Mouse (Mus musculus) midbrain, embryonic 11.5 days (tissue): ENCODE data around the gene 4931422A03Rik. TPM values are rescaled to one million over a fixed set of nuclear protein-coding genes. Genes with fewer than 3 reads are reported as not detected.

Experiments used
- ATAC-seq: fragments of 200-750 bp; cut with Nextera tagmentation; 2 replicates; pipeline ENCODE4 v1.8.0; 2017; ENCODE audit warnings: moderate TSS enrichment, moderate library complexity; ENCODE audit not compliant: low FRiP score
- DNase-seq: peaks from one replicate; pipeline ENCODE4 v3.0.0; 2015; ENCODE audit warnings: low spot score; ENCODE audit errors: missing footprints
- H3K27ac ChIP-seq: fragments of 300-500 bp; sonication (generic); 2 replicates; pipeline ENCODE4 v1.5.1; 2014; ENCODE audit warnings: low read depth, low read length
- H3K27me3 ChIP-seq: fragments of 300-500 bp; sonication (generic); 2 replicates; pipeline ENCODE4 v1.6.1; 2014; ENCODE audit warnings: mild to moderate bottlenecking, low read length, moderate library complexity, mixed read lengths; ENCODE audit not compliant: control insufficient read depth, insufficient read depth
- H3K36me3 ChIP-seq: fragments of 300-500 bp; sonication (generic); 2 replicates; pipeline ENCODE4 v1.6.1; 2014; ENCODE audit warnings: mild to moderate bottlenecking, low read length, moderate library complexity, mixed read lengths; ENCODE audit not compliant: control insufficient read depth, insufficient read depth
- H3K4me1 ChIP-seq: fragments of 300-500 bp; sonication (generic); 2 replicates; pipeline ENCODE4 v1.6.1; 2014; ENCODE audit warnings: low read length; ENCODE audit not compliant: control insufficient read depth, insufficient read depth
- H3K4me2 ChIP-seq: fragments of 300-500 bp; sonication (generic); 2 replicates; pipeline ENCODE4 v1.6.1; 2014; ENCODE audit warnings: mild to moderate bottlenecking, moderate library complexity
- H3K4me3 ChIP-seq: fragments of 300-500 bp; sonication (generic); 2 replicates; pipeline ENCODE4 v1.5.1; 2014; ENCODE audit warnings: low read depth, low read length
- H3K9ac ChIP-seq: fragments of 300-500 bp; sonication (generic); 2 replicates; pipeline ENCODE4 v1.6.1; 2014; ENCODE audit warnings: low read length
- H3K9me3 ChIP-seq: fragments of 300-500 bp; sonication (generic); 2 replicates; pipeline ENCODE4 v1.6.1; 2016; ENCODE audit warnings: low read length; ENCODE audit not compliant: control insufficient read depth
- WGBS: fragments of 180-500 bp; shearing (Covaris S2); extraction: QIAGEN DNeasy Blood & Tissue Kit; methylation state at CpG from one replicate; pipeline ENCODE4 v1.1.7; 2014; 5-methylcytosine and 5-hydroxymethylcytosine counted together
- polyA plus RNA-seq: library from polyadenylated mRNA; unstranded; fragments of >200 nt; fragmentation: Nextera tagmentation; extraction: Ambion mirVana; gene quantifications from 2 replicates; pipeline ENCODE4 v1.2.1, GENCODE M21; 2014

The 4931422A03Rik gene
- polyA plus RNA-seq, 1 experiment from 2014 or later = 1.1 TPM

GRCm38 (mm10) chr2:103968186-103968585 is 60.0 kb downstream of the 4931422A03Rik start:
- no peak for ATAC-seq
- DNase-seq = no peak
- Histone ChIP-seq H3K4me3 (no peak overlapping the region), H3K4me2 (no peak overlapping the region), H3K27ac (no peak overlapping the region), H3K9me3 (no peaks in the 10 kb centered on the region), H3K27me3 (peaks cover 13% of the 10 kb centered on the region), H3K36me3 (no peaks in the 10 kb centered on the region), H3K4me1 (peaks cover 4% of the 10 kb centered on the region), H3K9ac (no peak overlapping the region)
- WGBS = 75% methylated on average over 4 of the region's 4 CpGs

- DNase-seq (no peak), ATAC-seq (no peak)
- Histone ChIP-seq H3K9me3 (no peaks in the 10 kb centered on the region), H3K27me3 (no peaks in the 10 kb centered on the region), H3K36me3 (no peaks in the 10 kb centered on the region), H3K4me2 (no peak overlapping the region), H3K4me3 (no peak overlapping the region), H3K4me1 (no peaks in the 10 kb centered on the region), H3K27ac (no peak overlapping the region), H3K9ac (no peak overlapping the region)
- 92% methylated on average over 3 of the region's 3 CpGs for WGBS
These were observed 62.8 kb downstream of the 4931422A03Rik start for GRCm38 (mm10) chr2:103965391-103965790.

GRCm38 (mm10) chr2:103962349-103962748 is 65.8 kb downstream of the 4931422A03Rik start:
- Histone ChIP-seq H3K9me3 (no peaks in the 10 kb centered on the region), H3K27ac (no peak overlapping the region), H3K4me2 (no peak overlapping the region), H3K4me3 (no peak overlapping the region), H3K4me1 (no peaks in the 10 kb centered on the region), H3K9ac (no peak overlapping the region), H3K36me3 (no peaks in the 10 kb centered on the region), H3K27me3 (no peaks in the 10 kb centered on the region)
- no peak for ATAC-seq
- DNase-seq = no peak
- WGBS = 76% methylated on average over 4 of the region's 4 CpGs

- H3K4me1 ChIP-seq = no peaks in the 10 kb centered on the region
- no peak overlapping the region for H3K9ac ChIP-seq
- H3K27ac ChIP-seq = no peak overlapping the region
- H3K4me2 ChIP-seq = no peak overlapping the region
- no peak for DNase-seq
- ATAC-seq = no peak
- H3K27me3 ChIP-seq = no peaks in the 10 kb centered on the region
- no peaks in the 10 kb centered on the region for H3K36me3 ChIP-seq
- H3K9me3 ChIP-seq = no peaks in the 10 kb centered on the region
- H3K4me3 ChIP-seq = no peak overlapping the region
- WGBS = 91% methylated on average over 6 of the region's 6 CpGs
These were observed 68.6 kb downstream of the 4931422A03Rik start for GRCm38 (mm10) chr2:103959574-103959973.

DNA sequence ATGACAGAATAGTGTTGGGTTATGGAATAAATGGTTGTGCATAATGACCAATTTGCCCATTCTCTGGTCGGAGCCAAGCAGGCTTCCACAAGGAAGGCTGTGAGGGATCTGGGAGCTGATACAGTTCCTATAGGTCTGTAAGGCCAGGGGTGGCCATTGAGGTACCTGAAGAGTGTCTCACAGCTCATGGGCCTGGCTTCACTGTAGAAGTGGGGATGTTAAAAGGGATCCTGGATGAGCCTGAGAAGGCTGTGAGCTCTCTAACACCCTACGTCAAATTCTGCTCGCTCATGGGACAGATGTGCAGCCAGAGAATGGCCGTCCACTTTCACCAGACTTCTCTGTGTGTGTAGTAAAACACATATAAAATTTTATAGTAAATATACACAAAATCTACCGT is 69.1 kb downstream of the 4931422A03Rik start:
- no peak overlapping the region for H3K27ac ChIP-seq
- H3K9ac ChIP-seq = no peak overlapping the region
- no peaks in the 10 kb centered on the region for H3K4me1 ChIP-seq
- ATAC-seq = no peak
- H3K4me2 ChIP-seq = no peak overlapping the region
- no peaks in the 10 kb centered on the region for H3K36me3 ChIP-seq
- no peak overlapping the region for H3K4me3 ChIP-seq
- 84% methylated on average over 5 of the region's 5 CpGs for WGBS
- DNase-seq = no peak
- no peaks in the 10 kb centered on the region for H3K9me3 ChIP-seq
- no peaks in the 10 kb centered on the region for H3K27me3 ChIP-seq

GRCm38 (mm10) chr2:103958634-103959033 is 69.5 kb downstream of the 4931422A03Rik start:
- no peaks in the 10 kb centered on the region for H3K27me3 ChIP-seq
- DNase-seq = no peak
- ATAC-seq = no peak
- H3K27ac ChIP-seq = no peak overlapping the region
- WGBS = 80% methylated on average over 3 of the region's 3 CpGs
- H3K9ac ChIP-seq = no peak overlapping the region
- no peaks in the 10 kb centered on the region for H3K36me3 ChIP-seq
- H3K9me3 ChIP-seq = no peaks in the 10 kb centered on the region
- H3K4me3 ChIP-seq = no peak overlapping the region
- H3K4me2 ChIP-seq = no peak overlapping the region
- no peaks in the 10 kb centered on the region for H3K4me1 ChIP-seq

- Histone ChIP-seq H3K27ac (no peak within 1 kb of the TSS), H3K4me1 (no peaks in the 10 kb centered on the region), H3K9me3 (no peaks in the 10 kb centered on the region)
These were observed 70.3 kb downstream of the 4931422A03Rik start, which contains the start of gene Lmo2 for GRCm38 (mm10) chr2:103957649-103958546. TSS of gene Lmo2 (plus strand) at chr2:103957986.

DNA sequence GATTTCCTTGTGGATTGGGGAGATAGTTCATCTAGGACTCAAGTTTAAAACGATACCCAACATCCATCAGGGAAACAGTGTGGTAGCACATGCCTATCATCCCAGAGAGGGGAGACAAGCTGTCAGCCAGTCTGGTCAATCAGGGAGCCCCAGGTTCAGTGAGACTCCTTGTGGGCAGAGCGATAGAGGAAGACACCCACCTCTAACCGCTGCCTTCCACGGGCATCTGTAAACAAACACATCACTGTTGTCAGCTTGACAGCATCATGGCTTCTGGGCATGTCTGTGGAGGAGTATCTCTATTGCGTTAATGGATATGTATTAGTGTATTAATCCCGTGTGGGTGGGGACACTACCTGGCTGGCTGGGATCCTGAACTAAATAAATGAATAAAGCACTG is 71.3 kb downstream of the 4931422A03Rik start:
- Histone ChIP-seq H3K9me3 (no peaks in the 10 kb centered on the region), H3K4me1 (no peaks in the 10 kb centered on the region), H3K4me2 (no peak overlapping the region), H3K36me3 (no peaks in the 10 kb centered on the region), H3K27ac (no peak overlapping the region), H3K9ac (no peak overlapping the region), H3K27me3 (no peaks in the 10 kb centered on the region), H3K4me3 (no peak overlapping the region)
- no peak for DNase-seq
- ATAC-seq = no peak
- WGBS = 89% methylated on average over 6 of the region's 6 CpGs

More at GRCm38 (mm10) chr2:103957649-103958546, 70.3 kb downstream of the 4931422A03Rik start, which contains the start of gene Lmo2:
- H3K4me2 ChIP-seq = no peak within 1 kb of the TSS
- H3K27me3 ChIP-seq = no peaks in the 10 kb centered on the region
- DNase-seq (no peak), ATAC-seq (no peak)
- no peaks in the 10 kb centered on the region for H3K36me3 ChIP-seq
- 78% methylated on average over 10 of the region's 10 CpGs for whole genome bisulfite sequencing
- no peak within 1 kb of the TSS for H3K9ac ChIP-seq
- H3K4me3 ChIP-seq = no peak within 1 kb of the TSS

- H3K36me3 ChIP-seq = no peaks in the 10 kb centered on the region
- ATAC-seq = no peak
- H3K4me1 ChIP-seq = no peaks in the 10 kb centered on the region
- H3K27ac ChIP-seq = no peak overlapping the region
- no peaks in the 10 kb centered on the region for H3K9me3 ChIP-seq
- H3K27me3 ChIP-seq = no peaks in the 10 kb centered on the region
- no peak overlapping the region for H3K4me2 ChIP-seq
- WGBS = 75% methylated on average over 3 of the region's 3 CpGs
- no peak for DNase-seq
- no peak overlapping the region for H3K4me3 ChIP-seq
- H3K9ac ChIP-seq = no peak overlapping the region
These were observed 72.4 kb downstream of the 4931422A03Rik start for GRCm38 (mm10) chr2:103955714-103956113.
